Mouse (Mus musculus): ENCODE results near the gene Rbm7.
"Not testable (repeated sequence)": the region's sequence is repeated elsewhere in the genome, so short reads cannot be mapped to it uniquely, and the experiment has no call there.

Rbm7 gene

GRCm38 (mm10) chr9:48480411-48481213 lies 14.5 kb downstream of the Rbm7 start, which contains the start of gene Rexo2:
TSS of gene Rexo2 (minus strand) at chr9:48480623.
- DNase-seq (ENCODE audit: low spot score) = peak; percentile 73

GRCm38 (mm10) chr9:48479838-48480410 lies 15.2 kb downstream of the Rbm7 start:
- no peak for DNase-seq (ENCODE audit: low spot score)

- no peak for DNase-seq (ENCODE audit: low spot score)
Observed at GRCm38 (mm10) chr9:48478808-48479207, 16.3 kb downstream of the Rbm7 start.

GRCm38 (mm10) chr9:48476236-48477165 lies 18.6 kb downstream of the Rbm7 start:
- DNase-seq (ENCODE audit: low spot score) = no peak

GRCm38 (mm10) chr9:48474367-48474766 lies 20.7 kb downstream of the Rbm7 start:
- no peak for DNase-seq (ENCODE audit: low spot score)

- no peak for DNase-seq (ENCODE audit: low spot score)
Observed at GRCm38 (mm10) chr9:48473131-48473530, 22.0 kb downstream of the Rbm7 start.

- DNase-seq (ENCODE audit: low spot score) = no peak
Observed at GRCm38 (mm10) chr9:48472441-48473025, 22.6 kb downstream of the Rbm7 start.

- DNase-seq (ENCODE audit: low spot score) = not testable (repeated sequence)
Observed at GRCm38 (mm10) chr9:48467471-48467870, 27.6 kb downstream of the Rbm7 start.

- DNase-seq (ENCODE audit: low spot score) = no peak
Observed at GRCm38 (mm10) chr9:48466804-48467203, 28.3 kb downstream of the Rbm7 start.

- DNase-seq (ENCODE audit: low spot score) = no peak
Observed at GRCm38 (mm10) chr9:48465671-48466070, 29.4 kb downstream of the Rbm7 start.

GRCm38 (mm10) chr9:48461545-48461944 lies 33.6 kb downstream of the Rbm7 start:
- DNase-seq (ENCODE audit: low spot score) = no peak

- no peak for DNase-seq (ENCODE audit: low spot score)
Observed at GRCm38 (mm10) chr9:48460720-48461119, 34.4 kb downstream of the Rbm7 start.

- DNase-seq (ENCODE audit: low spot score) = no peak
Observed at GRCm38 (mm10) chr9:48459391-48459790, 35.7 kb downstream of the Rbm7 start.

GRCm38 (mm10) chr9:48458879-48459278 lies 36.2 kb downstream of the Rbm7 start:
- DNase-seq (ENCODE audit: low spot score) = no peak

GRCm38 (mm10) chr9:48455961-48456360 lies 39.1 kb downstream of the Rbm7 start:
- DNase-seq (ENCODE audit: low spot score) = no peak

GRCm38 (mm10) chr9:48450066-48450465 lies 45.0 kb downstream of the Rbm7 start:
- DNase-seq (ENCODE audit: low spot score) = no peak

GRCm38 (mm10) chr9:48447783-48448209 lies 47.3 kb downstream of the Rbm7 start:
- DNase-seq (ENCODE audit: low spot score) = no peak

GRCm38 (mm10) chr9:48444821-48445220 lies 50.3 kb downstream of the Rbm7 start:
- no peak for DNase-seq (ENCODE audit: low spot score)

GRCm38 (mm10) chr9:48443873-48444272 lies 51.2 kb downstream of the Rbm7 start:
- DNase-seq (ENCODE audit: low spot score) = no peak
